Mouse (Mus musculus) thymus, adult 2 months (tissue): ENCODE measurements around the gene Slc38a3. TPM values are rescaled to one million over a fixed set of nuclear protein-coding genes. Genes with fewer than 3 reads are reported as not detected.

Experiments used
- DNase-seq: peaks from one replicate; pipeline ENCODE4 v3.0.0; 2021
- H3K27ac ChIP-seq: fragments of 200-500 bp; 2 replicates; pipeline ENCODE4 v1.5.1; 2012; ENCODE audit warnings: low read length, control low read depth; ENCODE audit not compliant: control insufficient read depth, insufficient read depth
- H3K27me3 ChIP-seq: fragments of 200-500 bp; 2 replicates; pipeline ENCODE4 v1.6.1; 2012; ENCODE audit warnings: mild to moderate bottlenecking, low read length, moderate library complexity, mixed read lengths; ENCODE audit not compliant: control insufficient read depth, insufficient read depth
- H3K36me3 ChIP-seq: fragments of 200-500 bp; 2 replicates; pipeline ENCODE4 v1.6.1; 2012; ENCODE audit warnings: mild to moderate bottlenecking, low read length, moderate library complexity; ENCODE audit not compliant: control insufficient read depth, insufficient read depth
- H3K4me1 ChIP-seq: fragments of 200-500 bp; replicated peaks from 2 replicates; pipeline ENCODE4 v1.6.1; 2012; ENCODE audit warnings: low read length; ENCODE audit not compliant: control insufficient read depth, insufficient read depth
- H3K4me3 ChIP-seq: fragments of 200-500 bp; 2 replicates; pipeline ENCODE4 v1.5.1; 2012; ENCODE audit warnings: mild to moderate bottlenecking, low read length, control low read depth, moderate library complexity; ENCODE audit not compliant: control insufficient read depth, insufficient read depth
- CTCF ChIP-seq: fragments of 200-500 bp; IDR thresholded peaks from 2 replicates; pipeline ENCODE4 v1.5.1; 2012; ENCODE audit warnings: mild to moderate bottlenecking, control low read depth, low read length, moderate library complexity, borderline replicate concordance; ENCODE audit not compliant: control insufficient read depth, poor library complexity, insufficient read depth; ENCODE audit errors: extremely low read depth
- POLR2A ChIP-seq: fragments of 200-500 bp; IDR thresholded peaks from 2 replicates; pipeline ENCODE4 v1.6.1; 2012; ENCODE audit warnings: mild to moderate bottlenecking, low read length, control low read depth, moderate library complexity; ENCODE audit not compliant: control insufficient read depth, poor library complexity, insufficient read depth; ENCODE audit errors: extremely low read depth
- WGBS: fragments of 180-500 bp; shearing (Covaris S2); methylation state at CpG from one replicate; pipeline ENCODE4 v1.1.7; 2018; 5-methylcytosine and 5-hydroxymethylcytosine counted together
- polyA plus RNA-seq: library from polyadenylated mRNA; depleted of rRNA; stranded (reverse); fragments of >200 nt; gene quantifications from 2 replicates; pipeline ENCODE4 v1.2.3, GENCODE M21; 2012

The Slc38a3 gene
- polyA plus RNA-seq, 1 experiment: 11.2 TPM

DNA sequence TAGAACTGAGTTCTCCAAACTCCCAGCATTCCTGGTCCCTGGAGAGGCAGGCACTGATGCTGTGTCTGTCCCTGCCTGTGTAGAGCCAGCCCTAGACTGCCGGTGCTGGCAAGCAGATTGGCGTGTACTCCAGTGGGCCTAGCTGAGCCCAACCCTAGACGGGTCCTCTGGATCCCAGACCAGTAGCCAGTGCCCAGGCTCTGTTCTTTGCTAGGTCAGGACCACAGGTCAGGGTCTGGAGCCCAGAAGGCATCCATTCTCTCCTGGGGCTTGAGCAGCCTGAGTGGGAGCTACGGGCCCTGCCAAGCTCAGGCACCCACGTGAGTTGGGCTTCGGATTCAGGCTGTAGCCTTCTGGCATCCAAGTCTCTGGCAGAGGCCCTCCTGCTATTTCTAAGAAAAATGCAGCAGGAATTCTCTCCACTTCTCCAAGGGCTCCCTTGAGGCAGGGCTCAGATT lies 30.8 kb upstream of the Slc38a3 start:
- Histone ChIP-seq H3K27ac (no peak overlapping the region), H3K4me1 (0 out of 2 replicates have a peak, but pooled peaks cover 2% of the 10 kb centered on the region), H3K4me3 (no peak overlapping the region), H3K36me3 (no peaks in the 10 kb centered on the region), H3K27me3 (no peaks in the 10 kb centered on the region)
- DNase-seq: no peak
- WGBS: 94% methylated on average over 6 of the region's 6 CpGs
- no peak for TF ChIP-seq CTCF
- TF ChIP-seq POLR2A: no peak

DNA sequence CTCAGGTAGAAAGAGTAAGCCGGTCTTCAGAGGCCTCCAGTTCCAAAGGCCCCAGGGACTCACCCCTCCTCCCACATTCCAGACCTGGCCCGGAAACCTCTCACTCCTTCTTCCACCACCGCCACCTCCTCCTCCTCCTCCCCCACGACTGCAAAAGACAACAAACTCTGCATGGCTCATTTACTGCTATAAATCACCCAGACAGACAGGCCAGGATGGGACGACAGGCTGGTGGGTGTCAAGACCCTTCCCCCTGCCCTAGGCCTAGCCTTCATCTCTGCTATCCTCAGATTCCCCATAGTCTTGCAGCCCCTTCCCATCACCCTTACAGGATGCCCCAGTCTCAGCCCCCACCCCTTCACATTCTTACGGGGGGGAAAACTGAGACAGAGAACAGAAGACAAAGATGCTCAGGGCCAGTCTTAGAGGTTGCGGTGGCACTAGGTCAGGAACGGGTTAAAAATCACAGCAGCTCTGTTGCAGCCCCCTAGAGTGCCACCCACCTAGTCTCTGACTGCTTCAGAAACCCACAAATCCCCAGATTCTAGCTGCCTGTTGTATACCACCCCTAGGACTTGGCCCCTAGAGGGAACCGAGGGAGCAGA lies 30.1 kb upstream of the Slc38a3 start:
- TF ChIP-seq POLR2A (no peak), CTCF (no peak)
- no peak for DNase-seq
- Histone ChIP-seq H3K27ac (no peak overlapping the region), H3K36me3 (no peaks in the 10 kb centered on the region), H3K27me3 (no peaks in the 10 kb centered on the region), H3K4me3 (no peak overlapping the region), H3K4me1 (0 out of 2 replicates have a peak, but pooled peaks cover 2% of the 10 kb centered on the region)
- 85% methylated on average over 9 of the region's 9 CpGs for WGBS

- DNase-seq: no peak
- no peaks in the 10 kb centered on the region for H3K27me3 ChIP-seq
- no peak overlapping the region for H3K27ac ChIP-seq
- TF ChIP-seq POLR2A (no peak), CTCF (no peak)
- no peaks in the 10 kb centered on the region for H3K36me3 ChIP-seq
- WGBS: 91% methylated on average over 14 of the region's 14 CpGs
- H3K4me3 ChIP-seq: no peak overlapping the region
- 0 out of 2 replicates have a peak, but pooled peaks cover 2% of the 10 kb centered on the region for H3K4me1 ChIP-seq
These were observed 29.4 kb upstream of the Slc38a3 start for GRCm38 (mm10) chr9:107698611-107699190.

DNA sequence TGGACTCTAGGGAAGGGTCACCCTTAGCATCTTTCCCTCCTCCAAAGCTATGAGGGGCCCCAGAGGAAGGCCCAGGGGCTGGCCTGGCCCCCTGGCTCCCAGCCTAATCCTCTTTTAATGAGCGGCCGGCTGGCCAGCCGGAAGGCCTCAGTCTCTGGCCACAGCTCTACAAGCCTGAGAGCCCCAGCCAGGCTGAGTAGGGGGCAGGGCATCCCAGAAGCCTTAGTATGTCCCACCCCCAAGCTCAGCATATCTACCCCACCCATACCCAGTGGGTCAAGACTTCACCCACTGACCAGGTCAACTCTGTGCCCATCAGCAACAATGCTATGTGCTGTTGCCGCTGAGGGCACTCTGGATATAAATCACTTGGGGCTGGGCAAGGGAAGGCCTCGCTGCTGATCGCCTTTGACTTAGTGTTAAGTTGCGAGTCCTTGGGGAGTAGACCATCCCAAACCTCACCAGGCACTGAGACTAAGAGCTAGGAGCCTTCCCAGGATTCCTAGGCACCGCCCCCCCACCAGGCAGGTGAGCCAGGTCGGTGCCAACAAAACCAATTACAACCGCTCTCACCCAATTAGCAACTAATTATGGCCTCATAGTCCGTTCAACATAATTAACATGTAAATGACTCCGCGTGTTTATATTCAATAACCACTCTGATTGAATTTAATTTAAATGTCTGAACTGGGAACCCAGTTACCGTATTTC lies 28.6 kb upstream of the Slc38a3 start:
- no peaks in the 10 kb centered on the region for H3K36me3 ChIP-seq
- H3K4me3 ChIP-seq: no peak overlapping the region
- WGBS: 93% methylated on average over 14 of the region's 14 CpGs
- TF ChIP-seq POLR2A (no peak), CTCF (no peak)
- no peak for DNase-seq
- H3K4me1 ChIP-seq: 0 out of 2 replicates have a peak, but pooled peaks cover 2% of the 10 kb centered on the region
- H3K27ac ChIP-seq: no peak overlapping the region
- H3K27me3 ChIP-seq: no peaks in the 10 kb centered on the region

DNA sequence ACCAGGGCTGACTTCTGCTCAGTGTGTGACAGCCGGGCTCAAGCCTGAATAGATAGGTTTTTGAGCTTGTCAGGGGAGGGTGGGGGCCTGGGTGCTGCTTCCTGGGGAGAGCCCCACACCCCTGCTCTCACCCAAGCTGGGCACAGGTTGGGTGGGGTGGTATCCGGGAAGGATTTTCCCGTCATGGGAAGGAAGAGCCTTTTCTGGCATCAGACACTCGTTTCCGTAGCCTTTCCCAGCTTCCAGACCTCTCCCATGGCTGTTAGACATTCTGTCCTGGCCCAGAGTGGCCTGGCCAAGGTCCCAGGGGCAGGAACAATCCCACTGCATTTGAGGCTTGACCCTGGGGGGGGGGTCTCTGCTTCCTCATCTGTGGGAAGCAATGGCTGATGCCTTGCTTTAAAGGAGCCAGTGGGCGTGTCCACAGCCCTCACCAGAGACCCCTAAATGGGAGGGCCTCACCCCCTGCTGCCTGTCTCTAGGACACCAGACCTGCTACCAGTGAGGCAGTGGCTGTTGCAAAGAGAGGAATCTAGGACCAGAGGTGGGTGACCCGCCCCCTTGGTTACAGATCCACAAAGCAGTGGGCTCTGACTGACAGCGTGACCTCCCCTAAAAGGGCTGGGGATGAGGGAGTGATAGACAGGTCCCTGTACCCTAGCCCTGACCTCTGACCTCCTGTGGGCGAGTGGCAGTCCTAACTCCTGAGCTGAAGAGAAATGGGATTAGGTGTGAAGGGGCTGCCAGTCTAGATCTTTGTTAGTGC lies 27.7 kb upstream of the Slc38a3 start:
- TF ChIP-seq POLR2A (no peak), CTCF (no peak)
- WGBS: 91% methylated on average over 9 of the region's 9 CpGs
- no peak for DNase-seq
- Histone ChIP-seq H3K4me1 (no peaks in the 10 kb centered on the region), H3K36me3 (no peaks in the 10 kb centered on the region), H3K27ac (no peak overlapping the region), H3K4me3 (no peak overlapping the region), H3K27me3 (no peaks in the 10 kb centered on the region)

- no peaks in the 10 kb centered on the region for H3K27me3 ChIP-seq
- DNase-seq: no peak
- WGBS: 13% methylated on average over 6 of the region's 6 CpGs
- no peak overlapping the region for H3K27ac ChIP-seq
- H3K36me3 ChIP-seq: no peaks in the 10 kb centered on the region
- H3K4me3 ChIP-seq: no peak overlapping the region
- TF ChIP-seq CTCF (no peak), POLR2A (no peak)
- H3K4me1 ChIP-seq: no peaks in the 10 kb centered on the region
These were observed 26.8 kb upstream of the Slc38a3 start for GRCm38 (mm10) chr9:107696106-107696479.
